Mouse (Mus musculus) testis, adult 2 months (tissue): Measurements from ENCODE around the gene Cracr2a.

ENCODE experiments used
- CTCF ChIP-seq: fragments of 200-500 bp; IDR thresholded peaks from 2 replicates; pipeline ENCODE4 v1.5.1; 2012; ENCODE audit warnings: low read depth, mild to moderate bottlenecking, inconsistent platforms, low read length, moderate library complexity; ENCODE audit not compliant: control insufficient read depth, insufficient read depth, insufficient replicate concordance
- POLR2A ChIP-seq: fragments of 200-500 bp; IDR thresholded peaks from 2 replicates; pipeline ENCODE4 v1.6.1; 2012; ENCODE audit warnings: low read depth, mild to moderate bottlenecking, inconsistent platforms, low read length, moderate library complexity; ENCODE audit not compliant: control insufficient read depth

DNA sequence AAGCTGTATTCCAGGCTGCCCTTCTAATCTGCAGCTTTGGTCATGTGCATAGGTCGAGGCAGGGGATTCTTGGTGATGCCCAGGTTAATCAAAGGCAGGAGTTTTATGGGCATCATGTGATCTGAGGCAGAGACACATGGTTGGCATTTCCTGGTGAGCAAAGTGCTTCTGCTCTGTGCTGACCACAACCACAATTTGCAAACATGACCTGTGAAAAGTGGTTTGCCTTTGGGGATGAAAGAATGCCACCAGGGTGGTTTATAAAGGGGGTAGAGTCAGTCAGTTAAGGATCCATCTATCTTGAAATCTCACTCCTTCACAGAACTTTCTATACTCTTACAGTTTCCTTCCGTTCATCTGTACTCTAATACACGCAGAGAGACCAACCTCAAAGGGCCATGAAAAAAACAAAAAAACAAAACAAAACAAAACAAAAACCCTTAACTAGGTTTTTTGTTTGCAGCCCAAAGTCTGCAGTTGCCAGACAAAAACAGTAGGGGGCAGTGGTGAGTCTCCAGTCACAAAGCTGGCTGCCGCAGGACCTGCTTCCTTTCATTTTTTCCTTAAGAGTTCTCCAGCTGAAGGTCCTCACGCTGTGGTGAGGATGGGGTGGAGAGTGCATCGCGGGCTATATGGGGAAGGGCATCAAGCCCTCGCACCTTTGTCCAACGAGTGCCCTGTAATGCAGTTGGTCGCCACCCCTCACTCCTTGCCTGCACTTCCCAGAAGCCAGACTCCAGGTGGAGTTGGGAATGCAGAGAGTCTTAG lies 56.3 kb downstream of the Cracr2a start:
- TF ChIP-seq CTCF = peak; percentile 71; the same call in 1 of the 2 replicates
- no peak for TF ChIP-seq POLR2A
